Mouse (Mus musculus) retina, embryonic 14.5 days (tissue): Measurements from ENCODE around the gene Fuk.
A peak's percentile ranks its signal among the peaks of the same experiment; 100 is the strongest.
"Not testable (repeated sequence)": the region's sequence is repeated elsewhere in the genome, so short reads cannot be mapped to it uniquely, and the experiment has no call there.

ENCODE experiments used
- DNase-seq: peaks from one replicate; pipeline ENCODE4 v3.0.0-alpha.2; 2015; ENCODE audit warnings: low spot score

Fuk gene

GRCm38 (mm10) chr8:110877862-110878261 is 24.4 kb downstream of the Fuk start:
- DNase-seq, result no peak

GRCm38 (mm10) chr8:110870501-110870900 is 31.8 kb downstream of the Fuk start:
- DNase-seq, result no peak

GRCm38 (mm10) chr8:110861347-110862025 is 40.8 kb downstream of the Fuk start:
- not testable (repeated sequence) for DNase-seq

- DNase-seq, result peak; percentile 53
Measured at GRCm38 (mm10) chr8:110859651-110860501, 42.4 kb downstream of the Fuk start.

GRCm38 (mm10) chr8:110856760-110857461 is 45.4 kb downstream of the Fuk start:
- DNase-seq, result no peak

GRCm38 (mm10) chr8:110856073-110856472 is 46.2 kb downstream of the Fuk start:
- DNase-seq, result not testable (repeated sequence)

GRCm38 (mm10) chr8:110851186-110851585 is 51.1 kb downstream of the Fuk start:
- no peak for DNase-seq

- DNase-seq, result no peak
Measured at GRCm38 (mm10) chr8:110847645-110848495, 54.4 kb downstream of the Fuk start.

GRCm38 (mm10) chr8:110847171-110847549 is 55.1 kb downstream of the Fuk start:
- DNase-seq, result no peak

- DNase-seq, result peak; percentile 93
Measured at GRCm38 (mm10) chr8:110846405-110847170, 55.7 kb downstream of the Fuk start, which contains the start of the genes Cog4 and Sf3b3. Cog4 (plus strand) TSS chr8:110846600. Sf3b3 (minus strand) TSS chr8:110846787.

GRCm38 (mm10) chr8:110845821-110846404 is 56.4 kb downstream of the Fuk start:
- peak; percentile 27 for DNase-seq

- DNase-seq, result no peak
Measured at GRCm38 (mm10) chr8:110844941-110845340, 57.3 kb downstream of the Fuk start.

GRCm38 (mm10) chr8:110843207-110843606 is 59.1 kb downstream of the Fuk start:
- no peak for DNase-seq

GRCm38 (mm10) chr8:110842012-110842574 is 60.2 kb downstream of the Fuk start:
- peak; percentile 8 for DNase-seq
